Mouse (Mus musculus) C2C12 (cell line): ENCODE data around the gene Usp33. TPM values are rescaled to one million over a fixed set of nuclear protein-coding genes. Genes with fewer than 3 reads are reported as not detected.

Source experiments
- H3K27me3 ChIP-seq: one replicate; pipeline ENCODE4 v1.6.1; 2011; ENCODE audit not compliant: control insufficient read depth, insufficient read depth, insufficient read length
- H3K36me3 ChIP-seq: one replicate; pipeline ENCODE4 v1.6.1; 2011; ENCODE audit not compliant: control insufficient read depth, insufficient read depth
- H3K4me3 ChIP-seq: one replicate; pipeline ENCODE4 v1.5.1; 2011; ENCODE audit warnings: mild to moderate bottlenecking, control low read depth; ENCODE audit not compliant: poor library complexity, insufficient read depth, severe bottlenecking
- H3K79me2 ChIP-seq: one replicate; pipeline ENCODE4 v1.6.1; 2011; ENCODE audit not compliant: control insufficient read depth, insufficient read depth
- H3K79me3 ChIP-seq: one replicate; pipeline ENCODE4 v1.6.1; 2011; ENCODE audit warnings: low read depth, control low read depth
- H3ac ChIP-seq: one replicate; pipeline ENCODE3; 2011; ENCODE audit warnings: low read depth; ENCODE audit not compliant: control insufficient read depth, insufficient read length
- CEBPB ChIP-seq: IDR thresholded peaks from one replicate; pipeline ENCODE4 v1.6.1; 2011; ENCODE audit warnings: low read depth, mild to moderate bottlenecking, control low read depth, moderate library complexity
- CTCF ChIP-seq: IDR thresholded peaks from one replicate; pipeline ENCODE4 v1.5.1; 2011; ENCODE audit not compliant: control insufficient read depth, insufficient read depth, insufficient read length
- FOSL1 ChIP-seq: IDR thresholded peaks from one replicate; pipeline ENCODE4 v1.8.0; 2011; ENCODE audit warnings: mild to moderate bottlenecking, low read length; ENCODE audit not compliant: poor library complexity, insufficient read depth, severe bottlenecking
- MAX ChIP-seq: IDR thresholded peaks from one replicate; pipeline ENCODE4 v1.6.1; 2011; ENCODE audit warnings: mild to moderate bottlenecking, control low read depth
- MYOD1 ChIP-seq: IDR thresholded peaks from one replicate; pipeline ENCODE4 v1.6.1; 2011; ENCODE audit warnings: low read depth; ENCODE audit not compliant: control insufficient read depth, insufficient read length
- MYOG ChIP-seq: IDR thresholded peaks from one replicate; pipeline ENCODE4 v1.6.1; 2011; ENCODE audit not compliant: control insufficient read depth, insufficient read length; ENCODE audit errors: extremely low read depth
- USF1 ChIP-seq: IDR thresholded peaks from one replicate; pipeline ENCODE4 v1.6.1; 2011; ENCODE audit warnings: low read depth, mild to moderate bottlenecking, control low read depth, moderate library complexity
- polyA plus RNA-seq: library from polyadenylated mRNA; unstranded; fragments of >200 nt; fragmentation: generic; extraction: Trizol; gene quantifications from one replicate; pipeline ENCODE4 v1.2.1, GENCODE M21; 2012; ENCODE audit warnings: missing spikeins

Usp33 gene
- polyA plus RNA-seq, 1 experiment: 8.4 TPM

DNA sequence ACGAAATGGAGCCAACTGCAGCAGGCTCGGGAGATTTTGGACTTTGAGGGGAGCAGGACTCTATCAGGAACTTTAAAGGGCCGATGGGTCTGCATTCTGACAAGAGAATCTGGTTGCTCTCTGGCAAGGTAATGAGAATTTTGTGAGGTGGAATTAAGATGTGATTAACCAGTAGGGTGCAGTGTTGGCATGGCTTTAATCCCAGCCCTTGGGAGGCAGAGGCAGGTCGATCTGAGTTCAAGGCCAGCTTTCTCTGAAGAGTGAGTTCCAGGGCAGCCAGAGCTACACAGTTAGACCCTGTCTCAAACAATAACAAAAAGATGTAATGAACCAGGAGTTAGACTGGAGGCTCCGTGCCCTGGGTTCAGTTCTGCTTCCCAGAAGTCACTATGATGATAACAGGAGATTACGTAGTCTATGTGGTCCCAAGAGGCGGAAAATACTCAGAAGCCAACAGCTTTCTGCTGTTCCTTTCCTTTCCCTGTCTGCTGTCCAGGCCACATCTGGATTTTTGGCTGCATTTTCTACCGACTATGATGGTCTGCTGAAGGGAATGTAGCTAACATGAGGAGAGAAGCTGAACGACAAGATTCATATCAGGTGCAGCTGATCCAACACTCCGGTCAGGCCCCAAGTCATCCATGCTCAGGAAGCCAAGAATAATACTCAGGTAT, 25.2 kb upstream of the Usp33 start:
- no peak for TF ChIP-seq MAX
- no peak for TF ChIP-seq MYOG
- TF ChIP-seq CTCF: no peak
- no peaks in the 10 kb centered on the region for H3K27me3 ChIP-seq

DNA sequence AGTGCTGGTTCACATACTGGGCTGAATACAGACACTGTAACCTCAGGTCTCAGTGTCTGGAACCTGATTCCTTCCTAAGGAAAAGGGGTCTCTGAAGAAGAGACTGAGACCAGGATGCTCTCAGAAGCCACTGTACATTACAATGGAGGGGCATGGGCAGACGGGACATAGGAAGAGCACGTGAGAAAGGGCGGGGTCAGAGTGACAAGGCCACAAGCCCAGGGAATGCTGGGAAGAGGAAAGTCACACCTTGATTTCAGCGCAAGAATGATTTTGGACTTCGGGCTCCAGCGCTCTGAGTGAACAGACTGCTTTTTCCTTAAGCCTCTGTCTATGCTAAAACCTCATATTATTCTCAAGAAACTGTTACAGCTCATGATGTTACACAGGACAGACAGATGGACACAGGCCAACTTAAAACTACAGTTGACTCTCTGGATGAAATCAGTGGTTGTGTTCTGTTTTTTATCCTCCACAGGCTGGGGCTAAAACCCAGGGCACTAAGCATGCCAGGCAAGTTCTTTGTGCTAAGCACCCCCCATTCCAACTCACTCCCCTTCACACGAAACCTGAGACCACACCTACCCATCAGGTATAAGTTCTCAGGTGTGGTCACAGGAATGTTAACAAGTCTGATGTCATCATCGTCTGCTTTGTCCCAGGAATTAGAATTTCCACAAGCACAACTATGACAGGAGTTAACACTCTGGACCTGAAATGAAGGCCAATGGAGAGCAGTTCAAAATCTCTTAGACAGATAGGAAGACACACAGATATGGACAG, 24.3 kb upstream of the Usp33 start:
- Histone ChIP-seq H3K36me3 (no peaks in the 10 kb centered on the region), H3ac (no peak overlapping the region), H3K4me3 (no peak overlapping the region), H3K27me3 (no peaks in the 10 kb centered on the region), H3K79me2 (no peaks in the 10 kb centered on the region), H3K79me3 (no peaks in the 10 kb centered on the region)
- TF ChIP-seq FOSL1 (no peak), MYOD1 (no peak), USF1 (no peak), MYOG (no peak)

More for the DNA sequence above, 25.2 kb upstream of the Usp33 start:
- Histone ChIP-seq H3K79me2 (no peaks in the 10 kb centered on the region), H3K79me3 (no peaks in the 10 kb centered on the region), H3K4me3 (no peak overlapping the region), H3K36me3 (no peaks in the 10 kb centered on the region), H3ac (no peak overlapping the region)

DNA sequence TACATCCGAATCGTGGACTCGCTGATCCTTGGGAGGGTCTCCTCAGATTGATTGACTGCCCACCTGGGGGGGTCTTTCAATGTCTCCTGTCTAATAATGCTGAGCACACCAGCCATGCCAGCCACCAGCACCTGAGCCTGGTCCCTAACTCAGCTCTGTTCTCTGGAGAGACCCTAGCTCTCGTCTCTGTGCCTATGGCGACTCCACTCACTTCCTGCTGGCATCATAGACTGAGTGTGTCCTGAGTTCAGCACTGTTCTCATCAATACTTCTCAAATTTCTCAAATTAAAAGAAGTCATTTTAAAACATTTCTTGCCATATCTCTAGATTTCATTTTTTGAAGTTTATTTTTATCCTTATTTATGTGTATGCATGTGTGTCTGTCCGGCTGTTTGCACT, 14.2 kb upstream of the Usp33 start:
- Histone ChIP-seq H3K36me3 (no peaks in the 10 kb centered on the region), H3K4me3 (no peak overlapping the region), H3K79me2 (no peaks in the 10 kb centered on the region), H3ac (no peak overlapping the region), H3K27me3 (no peaks in the 10 kb centered on the region), H3K79me3 (no peaks in the 10 kb centered on the region)
- TF ChIP-seq MYOG (no peak), CTCF (no peak), MYOD1 (no peak), USF1 (no peak), CEBPB (no peak), MAX (no peak), FOSL1 (no peak)

DNA sequence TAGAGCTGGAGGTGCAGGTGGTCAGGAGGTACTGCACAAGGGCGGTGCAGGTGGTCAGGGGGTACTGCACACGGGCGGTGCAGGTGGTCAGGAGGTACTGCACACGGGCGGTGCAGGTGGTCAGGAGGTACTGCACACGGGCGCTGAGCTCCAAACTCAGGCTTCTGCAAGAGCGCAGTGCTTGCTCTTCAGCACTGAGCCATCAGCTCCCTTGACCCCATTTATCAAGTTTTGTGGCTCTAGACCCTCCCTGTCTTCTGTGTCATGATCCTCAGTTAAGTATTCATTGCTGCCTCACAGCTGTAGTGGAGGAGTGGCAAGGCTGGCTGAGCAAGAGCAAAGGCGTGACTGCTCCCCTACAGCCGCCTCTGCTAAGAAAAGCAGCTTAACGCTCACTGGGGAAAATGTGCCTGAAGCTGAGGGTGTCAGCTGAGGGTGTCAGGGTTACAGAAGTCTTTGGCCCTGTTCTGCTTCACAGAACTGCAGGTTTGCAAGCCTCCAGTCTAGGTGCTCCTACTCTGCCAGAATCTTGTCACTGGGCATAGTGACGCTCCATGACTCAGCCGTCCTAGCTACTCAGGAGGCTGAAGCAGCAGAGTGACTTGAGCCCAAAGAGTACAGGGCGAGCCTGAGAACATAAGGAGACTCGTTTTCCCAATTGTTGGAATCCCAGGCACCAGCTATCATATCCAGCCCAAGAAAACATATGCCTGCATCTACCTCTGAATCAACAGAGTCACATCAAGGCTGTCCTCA, 13.6 kb upstream of the Usp33 start:
- no peaks in the 10 kb centered on the region for H3K79me3 ChIP-seq
- no peaks in the 10 kb centered on the region for H3K79me2 ChIP-seq
- H3K36me3 ChIP-seq: no peaks in the 10 kb centered on the region
- no peak overlapping the region for H3K4me3 ChIP-seq
- TF ChIP-seq MAX (no peak), MYOD1 (no peak), USF1 (no peak), FOSL1 (no peak), CTCF (no peak), CEBPB (no peak), MYOG (no peak)
- H3ac ChIP-seq: no peak overlapping the region
- H3K27me3 ChIP-seq: no peaks in the 10 kb centered on the region

DNA sequence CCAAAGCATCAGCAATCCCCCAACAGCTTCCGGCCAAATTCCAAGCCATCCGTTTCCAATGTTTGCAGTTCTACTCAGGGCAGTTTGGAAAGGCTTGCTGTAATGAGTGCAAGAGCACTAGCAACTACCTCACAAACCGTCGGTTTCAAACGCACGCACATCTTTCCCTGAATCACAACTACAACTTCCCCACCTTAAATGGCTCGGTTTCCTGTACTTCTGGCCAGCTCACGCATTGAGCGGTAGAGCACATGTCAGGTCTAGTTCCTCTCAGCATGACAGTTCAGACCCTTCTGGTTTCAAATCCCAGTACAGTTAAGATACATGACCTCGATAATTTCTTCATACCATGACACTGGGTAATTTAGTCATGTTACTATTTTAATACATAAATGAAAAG, 12.6 kb upstream of the Usp33 start:
- Histone ChIP-seq H3K4me3 (no peak overlapping the region), H3K79me3 (no peaks in the 10 kb centered on the region), H3K79me2 (no peaks in the 10 kb centered on the region), H3K36me3 (no peaks in the 10 kb centered on the region), H3ac (no peak overlapping the region), H3K27me3 (no peaks in the 10 kb centered on the region)
- TF ChIP-seq USF1 (no peak), MYOD1 (no peak), CEBPB (no peak), MAX (no peak), FOSL1 (no peak), MYOG (no peak)

DNA sequence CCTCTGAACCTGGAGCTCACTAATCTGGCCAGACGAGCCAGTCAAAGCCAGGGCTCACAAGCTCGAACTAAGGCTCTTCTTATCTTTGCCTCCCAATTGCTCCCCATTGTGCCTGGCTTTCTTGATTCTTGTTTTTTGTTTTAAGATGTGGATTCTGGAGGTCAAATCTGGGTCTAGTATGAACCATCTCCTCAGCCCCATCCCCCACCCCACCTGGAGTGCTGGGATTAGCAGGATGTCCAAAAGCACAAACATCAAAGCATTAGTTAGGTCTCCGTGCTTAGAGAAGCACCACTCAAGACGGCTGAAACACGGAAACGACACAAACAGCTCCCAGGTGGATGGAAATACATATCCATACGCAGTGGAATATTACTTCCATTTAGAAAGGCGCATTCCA, 10.2 kb upstream of the Usp33 start:
- no peaks in the 10 kb centered on the region for H3K79me3 ChIP-seq
- H3K4me3 ChIP-seq: no peak overlapping the region
- no peaks in the 10 kb centered on the region for H3K79me2 ChIP-seq
- no peak overlapping the region for H3ac ChIP-seq
- H3K27me3 ChIP-seq: no peaks in the 10 kb centered on the region
- TF ChIP-seq USF1 (no peak), MYOD1 (no peak), MAX (no peak), MYOG (no peak), FOSL1 (no peak), CTCF (no peak), CEBPB (no peak)
- no peaks in the 10 kb centered on the region for H3K36me3 ChIP-seq
